Mouse (Mus musculus) left cerebral cortex, adult 18-20 months (tissue): ENCODE measurements around the gene Tomm7. TPM values are rescaled to one million over a fixed set of nuclear protein-coding genes. Genes with fewer than 3 reads are reported as not detected.
"Not testable (repeated sequence)": the region's sequence is repeated elsewhere in the genome, so short reads cannot be mapped to it uniquely, and the experiment has no call there.

ENCODE experiments used
- DNase-seq, 2 experiments: peaks; one replicate each; pipeline ENCODE4 v3.0.0; 2021 to 2022; ENCODE audit warnings: low spot score in 2 of 2, mixed read lengths in 1 of 2
- long read RNA-seq, 2 experiments: library from polyadenylated mRNA; stranded (forward); transcript quantifications; one replicate each; pipeline ENCODE4 v2.0.0; 2021
- total RNA-seq, 2 experiments: library from RNA; stranded (reverse); gene quantifications; 2 replicates each; pipeline ENCODE4 v1.2.3; 2021

The Tomm7 gene
- total RNA-seq, result 10 to 100 TPM; 83.1 to 86.2 TPM
- long read RNA-seq, experiment 1, transcript Tomm7-201 (3 exons, 1,125 nt), result major isoform, 32 of 33 reads
- long read RNA-seq, experiment 1, partial matches to known transcripts, result 0 of 33 reads
- long read RNA-seq, experiment 1, other reads (novel, unspliced or antisense), result 1 of 33 reads
- long read RNA-seq, experiment 2, transcript Tomm7-201 (3 exons, 1,125 nt), result major isoform, 56 of 60 reads
- long read RNA-seq, experiment 2, partial matches to known transcripts, result 1 of 60 reads
- long read RNA-seq, experiment 2, other reads (novel, unspliced or antisense), result 3 of 60 reads

- peak; percentile 95 to 96 for DNase-seq
Measured at GRCm38 (mm10) chr5:23843674-23844530, at the start of gene Tomm7. TSS of gene Tomm7 (minus strand) at chr5:23844161.

- no peak for DNase-seq
Measured at GRCm38 (mm10) chr5:23893156-23893863, 49.3 kb upstream of the Tomm7 start.

GRCm38 (mm10) chr5:23890734-23891133 is 46.8 kb upstream of the Tomm7 start:
- peak; percentile 72 to 88 for DNase-seq

- no peak for DNase-seq
Measured at GRCm38 (mm10) chr5:23889461-23889860, 45.5 kb upstream of the Tomm7 start.

- DNase-seq, result no peak
Measured at GRCm38 (mm10) chr5:23887111-23887510, 43.1 kb upstream of the Tomm7 start.

- DNase-seq, result no peak
Measured at GRCm38 (mm10) chr5:23874457-23874856, 30.5 kb upstream of the Tomm7 start.

- DNase-seq, result no peak
Measured at GRCm38 (mm10) chr5:23872586-23872985, 28.6 kb upstream of the Tomm7 start.

- not testable (repeated sequence) for DNase-seq
Measured at GRCm38 (mm10) chr5:23871323-23871722, 27.4 kb upstream of the Tomm7 start.

- no peak for DNase-seq
Measured at GRCm38 (mm10) chr5:23865941-23866340, 22.0 kb upstream of the Tomm7 start.

GRCm38 (mm10) chr5:23864054-23864965 is 20.3 kb upstream of the Tomm7 start:
- no peak for DNase-seq

- DNase-seq, result no peak
Measured at GRCm38 (mm10) chr5:23863166-23864053, 19.4 kb upstream of the Tomm7 start.

GRCm38 (mm10) chr5:23862291-23862690 is 18.3 kb upstream of the Tomm7 start:
- DNase-seq, result no peak

- DNase-seq, result no peak
Measured at GRCm38 (mm10) chr5:23861721-23862120, 17.8 kb upstream of the Tomm7 start.

- DNase-seq, result no peak
Measured at GRCm38 (mm10) chr5:23859896-23860295, 15.9 kb upstream of the Tomm7 start.

- DNase-seq, result no peak
Measured at GRCm38 (mm10) chr5:23859087-23859718, 15.2 kb upstream of the Tomm7 start.

GRCm38 (mm10) chr5:23858643-23859042 is 14.7 kb upstream of the Tomm7 start:
- no peak for DNase-seq

GRCm38 (mm10) chr5:23858001-23858400 is 14.0 kb upstream of the Tomm7 start:
- no peak for DNase-seq

- no peak for DNase-seq
Measured at GRCm38 (mm10) chr5:23857189-23857588, 13.2 kb upstream of the Tomm7 start.

- no peak for DNase-seq
Measured at GRCm38 (mm10) chr5:23856164-23856563, 12.2 kb upstream of the Tomm7 start.
